Mouse (Mus musculus): ENCODE measurements around the gene Fam69a. TPM values are rescaled to one million over a fixed set of nuclear protein-coding genes. Genes with fewer than 3 reads are reported as not detected.

The Fam69a gene
- total and polyA plus RNA-seq, 2 experiments from 2014 or later = 5.7 to 18.6 TPM

DNA sequence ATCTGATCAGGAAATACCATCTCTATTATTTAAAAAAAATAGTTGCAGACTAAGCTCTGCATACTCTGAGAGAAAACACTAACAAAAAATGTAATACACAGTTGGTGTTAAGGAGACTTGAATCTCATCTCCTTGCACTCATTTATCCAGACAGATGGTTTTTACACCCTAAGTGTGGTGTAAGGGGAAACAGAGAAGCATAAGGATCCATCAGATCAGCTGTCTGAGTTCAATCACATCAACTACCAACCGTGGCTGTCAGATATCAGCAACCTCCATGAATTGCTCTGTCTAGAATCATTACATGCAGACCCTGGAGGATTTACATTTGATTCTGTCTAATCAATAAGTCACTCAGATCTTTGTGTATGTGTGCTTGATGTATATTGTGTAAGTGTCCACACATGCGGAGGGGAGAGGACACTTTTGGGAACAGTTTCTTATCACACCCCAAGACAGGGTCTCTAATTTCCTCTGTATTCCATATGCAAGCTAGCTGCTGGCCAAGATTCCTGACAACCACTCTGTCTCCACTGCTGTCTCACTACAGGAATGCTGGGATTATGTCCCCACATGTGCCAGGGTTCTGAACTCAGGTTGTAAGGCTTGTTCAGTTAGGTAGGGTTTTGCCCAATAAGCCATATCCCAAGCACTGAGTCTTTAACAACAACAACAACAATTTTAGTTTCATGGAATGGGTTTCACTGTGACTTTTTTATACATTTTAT lies 22.7 kb downstream of the Fam69a start:
- Histone ChIP-seq H3K27ac (ENCODE audit: low read depth) (no peak overlapping the region), H3K4me2 (ENCODE audit: low read depth, low read length) (no peak overlapping the region), H3K27me3 (ENCODE audit: control insufficient read depth, insufficient read depth, low read length) (no peaks in the 10 kb centered on the region), H3K4me1 (ENCODE audit: control insufficient read depth, insufficient read depth) (peaks cover 28% of the 10 kb centered on the region), H3K9ac (replicated peaks; ENCODE audit: low read depth, low read length) (no peak overlapping the region), H3K9me3 (replicated peaks; ENCODE audit: control insufficient read depth, low read length) (no peaks in the 10 kb centered on the region), H3K4me3 (ENCODE audit: low read depth, low read length) (no peak overlapping the region), H3K36me3 (replicated peaks; ENCODE audit: control insufficient read depth, insufficient read depth, low read length) (no peaks in the 10 kb centered on the region)
- no peak for TF ChIP-seq EP300 (IDR thresholded peaks at IDR 0.05; ENCODE audit: low read depth)
- no peak for TF ChIP-seq CTCF (IDR thresholded peaks at IDR 0.05; ENCODE audit: low read depth)
- WGBS = 61% methylated on average over 2 of the region's 2 CpGs
- ATAC-seq (ENCODE audit: insufficient read depth, low read depth) = no peak
- no peak for DNase-seq (ENCODE audit: low spot score)

GRCm38 (mm10) chr5:107961438-107962251 lies 25.2 kb downstream of the Fam69a start:
- ATAC-seq (ENCODE audit: insufficient read depth, low read depth) (peak; percentile 39; the same call in 1 of the 2 replicates), DNase-seq (ENCODE audit: low spot score) (peak; percentile 21)
- Histone ChIP-seq H3K27me3 (ENCODE audit: control insufficient read depth, insufficient read depth, low read length) (no peaks in the 10 kb centered on the region), H3K4me3 (ENCODE audit: low read depth, low read length) (peak overlapping the region; percentile 37), H3K9me3 (replicated peaks; ENCODE audit: control insufficient read depth, low read length) (no peaks in the 10 kb centered on the region), H3K9ac (replicated peaks; ENCODE audit: low read depth, low read length) (0 out of 2 replicates have a peak overlapping the region, but pooled peaks have one; percentile 5), H3K4me2 (ENCODE audit: low read depth, low read length) (peak overlapping the region; percentile 59), H3K4me1 (ENCODE audit: control insufficient read depth, insufficient read depth) (peaks cover 28% of the 10 kb centered on the region), H3K36me3 (replicated peaks; ENCODE audit: control insufficient read depth, insufficient read depth, low read length) (no peaks in the 10 kb centered on the region), H3K27ac (ENCODE audit: low read depth) (peak overlapping the region; percentile 32)
- no peak for TF ChIP-seq CTCF (IDR thresholded peaks at IDR 0.05; ENCODE audit: low read depth)
- TF ChIP-seq EP300 (IDR thresholded peaks at IDR 0.05; ENCODE audit: low read depth) = no peak
- 26% methylated on average over 16 of the region's 16 CpGs for WGBS

GRCm38 (mm10) chr5:107960532-107961202 lies 26.2 kb downstream of the Fam69a start:
- ATAC-seq (ENCODE audit: insufficient read depth, low read depth) (peak; percentile 39; the same call in 1 of the 2 replicates), DNase-seq (ENCODE audit: low spot score) (peak; percentile 36)
- TF ChIP-seq EP300 (IDR thresholded peaks at IDR 0.05; ENCODE audit: low read depth) (no peak), CTCF (IDR thresholded peaks at IDR 0.05; ENCODE audit: low read depth) (no peak)
- Histone ChIP-seq H3K4me2 (ENCODE audit: low read depth, low read length) (peak overlapping the region; percentile 59), H3K27me3 (ENCODE audit: control insufficient read depth, insufficient read depth, low read length) (no peaks in the 10 kb centered on the region), H3K27ac (ENCODE audit: low read depth) (peak overlapping the region; percentile 32; the same call in 1 of the 2 replicates), H3K36me3 (replicated peaks; ENCODE audit: control insufficient read depth, insufficient read depth, low read length) (no peaks in the 10 kb centered on the region), H3K4me1 (ENCODE audit: control insufficient read depth, insufficient read depth) (peaks cover 21% of the 10 kb centered on the region), H3K9me3 (replicated peaks; ENCODE audit: control insufficient read depth, low read length) (no peaks in the 10 kb centered on the region), H3K9ac (replicated peaks; ENCODE audit: low read depth, low read length) (peak overlapping the region; percentile 40), H3K4me3 (ENCODE audit: low read depth, low read length) (peak overlapping the region; percentile 37)
- 30% methylated on average over 14 of the region's 14 CpGs for WGBS

- Histone ChIP-seq H3K27me3 (ENCODE audit: control insufficient read depth, insufficient read depth, low read length) (no peaks in the 10 kb centered on the region), H3K4me3 (ENCODE audit: low read depth, low read length) (no peak overlapping the region), H3K36me3 (replicated peaks; ENCODE audit: control insufficient read depth, insufficient read depth, low read length) (no peaks in the 10 kb centered on the region), H3K4me1 (ENCODE audit: control insufficient read depth, insufficient read depth) (peaks cover 21% of the 10 kb centered on the region), H3K9me3 (replicated peaks; ENCODE audit: control insufficient read depth, low read length) (no peaks in the 10 kb centered on the region), H3K4me2 (ENCODE audit: low read depth, low read length) (no peak overlapping the region), H3K9ac (replicated peaks; ENCODE audit: low read depth, low read length) (no peak overlapping the region), H3K27ac (ENCODE audit: low read depth) (no peak overlapping the region)
- TF ChIP-seq CTCF (IDR thresholded peaks at IDR 0.05; ENCODE audit: low read depth) (no peak), EP300 (IDR thresholded peaks at IDR 0.05; ENCODE audit: low read depth) (no peak)
- 78% methylated on average over 8 of the region's 8 CpGs for WGBS
- ATAC-seq (ENCODE audit: insufficient read depth, low read depth) (no peak), DNase-seq (ENCODE audit: low spot score) (no peak)
Measured at GRCm38 (mm10) chr5:107959624-107960300, 27.1 kb downstream of the Fam69a start.

DNA sequence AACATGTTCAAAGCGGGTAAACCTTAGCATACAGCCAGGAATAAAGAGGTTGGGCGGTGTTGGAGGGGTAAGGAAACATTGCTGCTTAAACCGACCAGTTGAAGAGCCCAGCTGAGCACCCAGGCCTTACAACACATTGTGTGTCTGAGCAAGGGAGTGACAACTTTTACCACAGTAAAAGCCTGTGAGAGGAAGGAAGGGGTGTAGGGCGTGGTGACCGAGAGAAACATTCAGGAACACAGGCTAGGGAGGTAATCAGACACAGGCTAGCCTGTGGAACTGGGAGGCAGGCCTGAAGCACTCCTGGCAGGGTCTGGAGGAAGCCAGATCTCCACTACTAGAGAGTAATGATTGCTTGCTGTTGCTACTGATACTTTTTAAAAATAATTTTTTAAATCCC lies 36.2 kb downstream of the Fam69a start:
- DNase-seq (ENCODE audit: low spot score) (no peak), ATAC-seq (ENCODE audit: insufficient read depth, low read depth) (no peak)
- Histone ChIP-seq H3K4me1 (ENCODE audit: control insufficient read depth, insufficient read depth) (peaks cover 10% of the 10 kb centered on the region; the same call in 1 of the 2 replicates), H3K9ac (replicated peaks; ENCODE audit: low read depth, low read length) (no peak overlapping the region), H3K4me2 (ENCODE audit: low read depth, low read length) (no peak overlapping the region), H3K9me3 (replicated peaks; ENCODE audit: control insufficient read depth, low read length) (0 out of 2 replicates have a peak, but pooled peaks cover 3% of the 10 kb centered on the region), H3K27ac (ENCODE audit: low read depth) (peak overlapping the region; percentile 30; the same call in 1 of the 2 replicates), H3K36me3 (replicated peaks; ENCODE audit: control insufficient read depth, insufficient read depth, low read length) (no peaks in the 10 kb centered on the region), H3K4me3 (ENCODE audit: low read depth, low read length) (no peak overlapping the region), H3K27me3 (ENCODE audit: control insufficient read depth, insufficient read depth, low read length) (no peaks in the 10 kb centered on the region)
- 61% methylated on average over 5 of the region's 5 CpGs for WGBS
- TF ChIP-seq CTCF (IDR thresholded peaks at IDR 0.05; ENCODE audit: low read depth) = no peak
- TF ChIP-seq EP300 (IDR thresholded peaks at IDR 0.05; ENCODE audit: low read depth) = no peak

Data from heart, postnatal 0 days (tissue).